Mouse (Mus musculus): ENCODE data around the gene Large2.

GRCm38 (mm10) chr2:92316652-92317051, 58.0 kb downstream of the Large2 start:
- TF ChIP-seq CTCF (IDR thresholded peaks at IDR 0.05; ENCODE audit: insufficient read depth, low read depth, low read length) (no peak), POLR2A (IDR thresholded peaks at IDR 0.05; ENCODE audit: insufficient read depth, low read depth, low read length) (no peak)
